Mouse (Mus musculus) lung, postnatal 0 days (tissue): ENCODE data around the gene Gm5767.

Experiments used
- CTCF ChIP-seq: IDR thresholded peaks from 2 replicates; pipeline ENCODE4 v1.5.1; 2016; ENCODE audit warnings: antibody characterized with exemption, mild to moderate bottlenecking
- EP300 ChIP-seq: IDR thresholded peaks from 2 replicates; pipeline ENCODE4 v1.6.1; 2016; ENCODE audit warnings: antibody characterized with exemption, mild to moderate bottlenecking, control low read depth

DNA sequence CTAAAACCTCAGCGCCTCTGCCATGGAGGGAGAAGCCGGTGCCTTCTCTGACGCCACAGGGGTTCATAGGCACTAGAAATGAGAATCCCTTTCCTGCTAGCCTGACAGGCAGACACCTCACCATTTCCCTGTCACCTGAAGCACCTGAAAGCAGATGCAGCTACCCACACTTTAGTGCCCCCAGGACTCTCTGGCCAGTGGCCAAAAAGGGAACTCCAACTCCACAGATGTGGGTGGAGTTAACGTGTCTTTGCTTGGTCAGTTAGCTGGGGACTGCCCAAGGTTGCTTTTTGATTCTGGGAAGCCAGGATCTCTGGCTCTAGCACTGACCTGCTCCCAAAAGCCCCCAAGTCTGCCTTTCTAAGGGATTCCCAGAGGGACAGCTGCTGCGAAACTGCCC, 11.1 kb upstream of the Gm5767 start:
- TF ChIP-seq CTCF (no peak), EP300 (no peak)
